20 mouse cellular contexts compared by ENCODE assay signal in genomic region chr11:113933678-113934077, GRCm38 (mm10).
DNase-seq lines count a peak whose midpoint lies in the region; ATAC-seq and TF ChIP-seq lines count a peak whose summit lies in the region.
"Had no signal": no experiment of that assay in that cellular context is flagged by ENCODE, and none has a peak within 500 bp of the region (broad histone marks: within the 10 kb centered on the region; RNA-seq: fewer than 3 reads in every experiment).

No protein-coding gene starts in this region.

- H3K27ac ChIP-seq in hindbrain, postnatal 0 days = no peak overlapping the region
- no peak overlapping the region for H3K27ac ChIP-seq in hindbrain, embryonic 12.5 days
- H3K27ac ChIP-seq in lung, embryonic 14.5 days (ENCODE audit: low read depth) = no peak overlapping the region
- H3K27ac ChIP-seq: forebrain, embryonic 15.5 days; heart, embryonic 13.5 days had no signal

- no peak overlapping the region for H3K4me3 ChIP-seq in hindbrain, postnatal 0 days (ENCODE audit: low read length)
- H3K4me3 ChIP-seq in hindbrain, embryonic 12.5 days = no peak overlapping the region
- H3K4me3 ChIP-seq in lung, embryonic 14.5 days (ENCODE audit: low read depth, low read length) = no peak overlapping the region
- H3K4me3 ChIP-seq: forebrain, embryonic 15.5 days; heart, embryonic 13.5 days had no signal

- H3K36me3 ChIP-seq in hindbrain, postnatal 0 days (ENCODE audit: insufficient read depth, low read length) = no peaks in the 10 kb centered on the region
- no peaks in the 10 kb centered on the region for H3K36me3 ChIP-seq in hindbrain, embryonic 12.5 days
- no peaks in the 10 kb centered on the region for H3K36me3 ChIP-seq in lung, embryonic 14.5 days (ENCODE audit: insufficient read depth)
- H3K36me3 ChIP-seq: forebrain, embryonic 15.5 days; G1E; heart, embryonic 13.5 days had no signal

- H3K4me1 ChIP-seq in hindbrain, postnatal 0 days (ENCODE audit: insufficient read depth, low read length) = peaks cover 9% of the 10 kb centered on the region
- peaks cover 50% of the 10 kb centered on the region for H3K4me1 ChIP-seq in hindbrain, embryonic 12.5 days
- H3K4me1 ChIP-seq in lung, embryonic 14.5 days (ENCODE audit: insufficient read depth) = no peaks in the 10 kb centered on the region

- H3K27me3 ChIP-seq in hindbrain, postnatal 0 days (ENCODE audit: insufficient read depth, low read length) = no peaks in the 10 kb centered on the region
- peaks cover 3% of the 10 kb centered on the region; the same call in 1 of the 2 replicates for H3K27me3 ChIP-seq in hindbrain, embryonic 12.5 days
- no peaks in the 10 kb centered on the region for H3K27me3 ChIP-seq in lung, embryonic 14.5 days (ENCODE audit: insufficient read depth, low read length)
- H3K27me3 ChIP-seq: forebrain, embryonic 15.5 days; heart, embryonic 13.5 days had no signal

- H3K4me2 ChIP-seq in hindbrain, postnatal 0 days (ENCODE audit: low read depth, low read length) = no peak overlapping the region
- no peak overlapping the region for H3K4me2 ChIP-seq in hindbrain, embryonic 12.5 days (replicated peaks)
- no peak overlapping the region for H3K4me2 ChIP-seq in lung, embryonic 14.5 days
- H3K4me2 ChIP-seq: forebrain, embryonic 15.5 days; heart, embryonic 13.5 days had no signal

- peak; percentile 5 for DNase-seq in embryo, embryonic 11 days
- DNase-seq in embryo, embryonic 9.5 days (ENCODE audit: extremely low spot score) = no peak
- peak; percentile 54 for DNase-seq in hindbrain, postnatal 0 days (ENCODE audit: low spot score)
- peak; percentile 61 for DNase-seq in lung, embryonic 14.5 days
- DNase-seq in lung, postnatal 36 days = no peak
- peak; percentile 64 for DNase-seq in retina, postnatal 1 day
- no peak for DNase-seq in retina, embryonic 14.5 days (ENCODE audit: low spot score)
- DNase-seq: adrenal gland, postnatal 10 days; B cell, adult 2 months; cerebellum, adult 11-12 months; cerebellum, adult 9-10 months; cerebellum, postnatal 25 days; gastrocnemius, postnatal 36 days; heart, adult 11 months; heart, postnatal 4 days had no signal

- H3K9me3 ChIP-seq in hindbrain, postnatal 0 days (ENCODE audit: low read length) = no peaks in the 10 kb centered on the region
- no peaks in the 10 kb centered on the region for H3K9me3 ChIP-seq in hindbrain, embryonic 12.5 days (replicated peaks)
- no peaks in the 10 kb centered on the region for H3K9me3 ChIP-seq in lung, embryonic 14.5 days (ENCODE audit: low read depth, low read length)
- H3K9me3 ChIP-seq: forebrain, embryonic 15.5 days; heart, embryonic 13.5 days had no signal

- whole genome bisulfite sequencing in hindbrain, postnatal 0 days = 34% methylated on average over 9 of the region's 9 CpGs
- 54% methylated on average over 9 of the region's 9 CpGs for WGBS in hindbrain, embryonic 12.5 days
- 45% methylated on average over 9 of the region's 9 CpGs for WGBS in lung, embryonic 14.5 days

- H3K9ac ChIP-seq in hindbrain, postnatal 0 days (replicated peaks; ENCODE audit: low read length) = no peak overlapping the region
- H3K9ac ChIP-seq in hindbrain, embryonic 12.5 days = no peak overlapping the region
- no peak overlapping the region for H3K9ac ChIP-seq in lung, embryonic 14.5 days
- H3K9ac ChIP-seq: forebrain, embryonic 15.5 days; heart, embryonic 13.5 days had no signal

- ATAC-seq in hindbrain, postnatal 0 days = no peak
- no peak for ATAC-seq in hindbrain, embryonic 12.5 days (ENCODE audit: low FRiP score)
- peak; percentile 40; the same call in 1 of the 2 replicates for ATAC-seq in lung, embryonic 14.5 days (ENCODE audit: insufficient read depth)
- ATAC-seq: CD4-positive, CD25-positive, alpha-beta regulatory T cell, adult 4 months; forebrain, embryonic 15.5 days had no signal

- no peak for TF ChIP-seq CTCF in hindbrain, postnatal 0 days (IDR thresholded peaks at IDR 0.05; ENCODE audit: low read depth)
- no peak for TF ChIP-seq CTCF in lung, embryonic 14.5 days (IDR thresholded peaks at IDR 0.05; ENCODE audit: low read depth)

Comparison
In these comparisons a context has a peak if more than half of its experiments do, and no peak if none do; other contexts are left out.
1. DNase-seq: peak in embryo, embryonic 11 days (single experiment), hindbrain, postnatal 0 days (single experiment), lung, embryonic 14.5 days (single experiment) and retina, postnatal 1 day (single experiment); none in embryo, embryonic 9.5 days (single experiment), lung, postnatal 36 days (single experiment) and retina, embryonic 14.5 days (single experiment).